Mouse (Mus musculus) lung, adult 18-20 months (tissue): ENCODE results near the gene Prdm5.

Experiments
- DNase-seq, 2 experiments: peaks; one replicate each; pipeline ENCODE4 v3.0.0; 2022; ENCODE audit warnings: mixed read lengths in 2 of 2

Prdm5 gene

GRCm38 (mm10) chr6:65935566-65936281, 156.9 kb downstream of the Prdm5 start:
- DNase-seq = no peak

GRCm38 (mm10) chr6:65950492-65950891, 171.7 kb downstream of the Prdm5 start:
- no peak for DNase-seq

GRCm38 (mm10) chr6:65952309-65952708, 173.5 kb downstream of the Prdm5 start, which contains the start of gene 4930544G11Rik:
TSS of gene 4930544G11Rik (plus strand) at chr6:65952609.
- no peak for DNase-seq

GRCm38 (mm10) chr6:65969386-65970111, 190.8 kb downstream of the Prdm5 start:
- no peak for DNase-seq

- no peak for DNase-seq
Measured at GRCm38 (mm10) chr6:65970410-65970809, 191.6 kb downstream of the Prdm5 start.
